Mouse (Mus musculus) adrenal gland, adult 10 weeks (tissue): ENCODE data around the gene Pdcd2. TPM values are rescaled to one million over a fixed set of nuclear protein-coding genes. Genes with fewer than 3 reads are reported as not detected.

Source experiments
- polyA plus RNA-seq: library from polyadenylated mRNA; stranded (reverse); fragments of 350-450 nt; fragmentation: Illumina TruSeq; extraction: RNeasy Lipid Tissue Mini Kit (QIAGEN cat#74804); gene quantifications from one replicate; pipeline ENCODE4 v1.2.3, GENCODE M21; 2014; ENCODE audit warnings: low read depth, low replicate concordance

Pdcd2 gene
- 71.6 TPM for polyA plus RNA-seq

GRCm38 (mm10) chr17:15526986-15527810, at the start of gene Pdcd2:
Gene Pdcd2, minus strand, starts transcription at chr17:15527301.

GRCm38 (mm10) chr17:15564014-15564927, 37.2 kb upstream of the Pdcd2 start, which contains the start of gene Prdm9:
Gene Prdm9, minus strand, starts transcription at chr17:15564354.

GRCm38 (mm10) chr17:15499656-15500394, 27.3 kb downstream of the Pdcd2 start, which contains the start of the genes Psmb1 and Tbp:
Gene Psmb1, minus strand, starts transcription at chr17:15499751.
Gene Tbp, plus strand, starts transcription at chr17:15499888.

Other genes starting within 250 kb of the Pdcd2 start
- 1.5 TPM for gene Dll1, start 150.4 kb downstream of the Pdcd2 start, polyA plus RNA-seq
- gene Fam120b, start 131.1 kb downstream of the Pdcd2 start, polyA plus RNA-seq: 32.5 TPM
- gene Psmb1, start 27.6 kb downstream of the Pdcd2 start, polyA plus RNA-seq: 196 TPM
- 82.2 TPM for gene Tbp, start 27.4 kb downstream of the Pdcd2 start, polyA plus RNA-seq
- 7.6 TPM for gene Prdm9, start 37.1 kb upstream of the Pdcd2 start, polyA plus RNA-seq
- 50.8 TPM for gene Chd1, start 177.7 kb upstream of the Pdcd2 start, polyA plus RNA-seq